Mouse (Mus musculus) megakaryocyte progenitor cell, adult 5-6 weeks (primary cell): ENCODE results near the gene F2rl2. TPM values are rescaled to one million over a fixed set of nuclear protein-coding genes. Genes with fewer than 3 reads are reported as not detected.

ENCODE experiments used
- ATAC-seq: replicated peaks from 2 replicates; pipeline ENCODE4 v1.8.0; 2016; ENCODE audit warnings: mild to moderate bottlenecking, moderate TSS enrichment, inconsistent platforms; ENCODE audit not compliant: poor library complexity
- total RNA-seq, 2 experiments: library from RNA; stranded (forward) in 1 of 2; stranded (reverse) in 1 of 2; fragments of 157-497, 149-512 nt in 1 of 2; fragments of 200-1000 nt in 1 of 2; gene quantifications; 2 replicates each; pipeline versions ENCODE4 v1.2.3 to v1.2.4; 2015 to 2017

F2rl2 gene
- total RNA-seq (2015) (0.73 and 1.0 TPM in 2 replicates), total RNA-seq (2017) (0.07 TPM in 1 of 2 replicates, not detected in the other)

- peak; percentile 58 for ATAC-seq
These were observed at the start of gene F2rl2 for GRCm38 (mm10) chr13:95696654-95697163. Gene F2rl2 (plus strand): TSS chr13:95696853.

GRCm38 (mm10) chr13:95647248-95647647, 49.4 kb upstream of the F2rl2 start:
- ATAC-seq: no peak

GRCm38 (mm10) chr13:95649941-95650340, 46.7 kb upstream of the F2rl2 start:
- no peak for ATAC-seq

- ATAC-seq: no peak
These were observed 44.6 kb upstream of the F2rl2 start for GRCm38 (mm10) chr13:95651870-95652668.

- peak; percentile 33; the same call in 1 of the 2 replicates for ATAC-seq
These were observed 43.0 kb upstream of the F2rl2 start for GRCm38 (mm10) chr13:95653696-95654095.

GRCm38 (mm10) chr13:95655284-95655683, 41.4 kb upstream of the F2rl2 start:
- no peak for ATAC-seq

- peak; percentile 93 for ATAC-seq
These were observed 39.5 kb upstream of the F2rl2 start for GRCm38 (mm10) chr13:95657171-95657570.

GRCm38 (mm10) chr13:95659432-95659831, 37.2 kb upstream of the F2rl2 start:
- ATAC-seq: no peak

- ATAC-seq: no peak
These were observed 32.8 kb upstream of the F2rl2 start for GRCm38 (mm10) chr13:95663834-95664233.

- ATAC-seq: no peak
These were observed 30.9 kb upstream of the F2rl2 start for GRCm38 (mm10) chr13:95665644-95666356.

GRCm38 (mm10) chr13:95667260-95667659, 29.4 kb upstream of the F2rl2 start:
- no peak for ATAC-seq

GRCm38 (mm10) chr13:95670534-95670933, 26.1 kb upstream of the F2rl2 start:
- no peak for ATAC-seq

GRCm38 (mm10) chr13:95671108-95671897, 25.4 kb upstream of the F2rl2 start:
- peak; percentile 94 for ATAC-seq

GRCm38 (mm10) chr13:95672372-95672771, 24.3 kb upstream of the F2rl2 start:
- ATAC-seq: no peak

GRCm38 (mm10) chr13:95679078-95679477, 17.6 kb upstream of the F2rl2 start:
- peak; percentile 45 for ATAC-seq

- ATAC-seq: peak; percentile 90
These were observed 17.1 kb upstream of the F2rl2 start for GRCm38 (mm10) chr13:95679491-95679941.

GRCm38 (mm10) chr13:95684656-95685244, 11.9 kb upstream of the F2rl2 start:
- ATAC-seq: peak; percentile 18; the same call in 1 of the 2 replicates

- ATAC-seq: peak; percentile 91
These were observed 10.9 kb upstream of the F2rl2 start for GRCm38 (mm10) chr13:95685736-95686135.

- peak; percentile 72 for ATAC-seq
These were observed 8.1 kb upstream of the F2rl2 start for GRCm38 (mm10) chr13:95688576-95688975.

GRCm38 (mm10) chr13:95692201-95692600, 4.5 kb upstream of the F2rl2 start:
- no peak for ATAC-seq
